Mouse (Mus musculus) liver, adult (tissue): ENCODE data around the gene Tsga13.

Experiments used
- GATA4 ChIP-seq: IDR thresholded peaks from 2 replicates; pipeline ENCODE4 v1.6.1; 2014; ENCODE audit warnings: mild to moderate bottlenecking, low read length; ENCODE audit not compliant: insufficient replicate concordance

Tsga13 gene

DNA sequence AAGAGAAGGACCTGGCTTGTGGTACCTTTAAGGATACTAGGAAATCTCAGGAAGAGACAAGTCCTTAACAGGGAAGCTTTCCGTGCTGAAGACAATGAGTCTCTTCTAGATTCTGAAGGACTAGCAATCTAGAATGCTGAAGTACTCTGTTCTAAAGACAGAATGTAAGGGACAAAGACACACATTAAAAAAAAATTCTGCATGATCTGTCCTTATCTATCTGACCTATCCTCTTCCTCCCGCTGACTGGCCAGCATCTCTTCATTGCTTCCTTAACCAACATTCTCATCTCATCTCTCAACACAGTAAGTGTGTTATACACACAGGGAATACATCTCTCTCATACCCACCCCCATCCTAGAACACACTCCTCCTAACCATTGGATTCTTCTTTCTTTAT is at the start of gene Tsga13:
TSS of gene Tsga13 (minus strand) at position 101 of the 400 bp plus-strand sequence.
- TF ChIP-seq GATA4: no peak

DNA sequence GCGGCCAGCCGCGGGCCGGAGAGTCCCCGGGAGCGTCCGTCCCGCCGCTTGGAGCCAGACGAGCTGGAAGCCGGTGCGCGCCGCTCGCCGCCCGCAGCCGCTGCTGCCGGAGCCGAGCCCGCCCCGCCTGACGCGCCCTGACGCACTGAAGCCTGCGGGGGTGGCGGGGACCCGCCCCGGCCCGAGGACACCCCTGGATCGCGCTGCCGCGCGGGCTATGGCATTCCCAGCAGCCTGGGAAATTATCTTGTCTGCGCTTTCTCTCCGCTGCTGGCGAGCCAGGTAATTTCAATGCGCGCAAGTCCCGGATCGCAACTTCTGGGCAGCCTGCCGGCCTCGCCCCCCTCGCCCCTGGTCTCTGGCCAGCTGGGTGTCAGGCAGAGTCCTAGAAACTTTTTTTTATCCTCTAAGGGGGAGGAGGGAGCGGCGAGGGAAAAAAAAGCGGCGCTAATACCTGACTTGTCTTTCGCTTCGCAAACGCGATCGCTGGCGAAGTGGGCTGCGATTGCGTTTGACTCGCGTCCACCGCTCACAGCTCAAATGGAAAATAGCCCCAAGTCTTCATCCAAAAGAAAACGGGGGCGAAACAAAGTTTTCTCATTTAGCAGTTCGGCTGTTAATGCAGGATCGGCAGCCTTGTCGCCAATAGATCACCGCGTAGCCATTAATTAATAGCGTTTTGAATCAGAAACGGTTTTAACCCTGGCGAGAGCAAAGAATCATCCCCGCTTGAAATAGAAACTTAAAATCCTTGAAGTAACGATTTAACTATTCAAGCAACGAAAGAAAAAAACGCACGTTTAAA is 43.6 kb upstream of the Tsga13 start, which contains the start of gene Klf14:
TSS of gene Klf14 (minus strand) at position 343 of the 805 bp plus-strand sequence.
- TF ChIP-seq GATA4: no peak

- TF ChIP-seq GATA4: no peak
Observed at GRCm38 (mm10) chr6:30957784-30958735, 42.7 kb upstream of the Tsga13 start.

- TF ChIP-seq GATA4: no peak
Observed at GRCm38 (mm10) chr6:30939264-30939663, 23.9 kb upstream of the Tsga13 start.

DNA sequence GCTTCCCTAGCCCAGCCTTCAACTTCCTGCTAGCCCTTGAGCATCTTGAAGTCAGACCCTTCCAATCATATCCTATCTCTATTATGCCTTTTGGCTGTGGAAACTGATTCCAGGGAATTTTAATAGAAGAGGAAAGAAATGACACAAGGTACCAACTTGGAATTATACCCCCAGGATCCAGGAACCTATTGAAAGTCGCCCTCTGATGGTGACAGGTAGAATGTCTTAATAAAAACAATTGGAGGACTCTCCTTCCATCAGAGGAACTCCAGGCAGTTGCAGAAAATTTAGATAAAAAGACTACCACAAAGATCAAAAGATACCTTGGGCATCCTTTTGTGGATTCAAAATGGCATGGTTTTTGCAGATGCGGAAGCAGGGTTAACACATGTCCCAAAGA is 7.4 kb upstream of the Tsga13 start:
- no peak for TF ChIP-seq GATA4

DNA sequence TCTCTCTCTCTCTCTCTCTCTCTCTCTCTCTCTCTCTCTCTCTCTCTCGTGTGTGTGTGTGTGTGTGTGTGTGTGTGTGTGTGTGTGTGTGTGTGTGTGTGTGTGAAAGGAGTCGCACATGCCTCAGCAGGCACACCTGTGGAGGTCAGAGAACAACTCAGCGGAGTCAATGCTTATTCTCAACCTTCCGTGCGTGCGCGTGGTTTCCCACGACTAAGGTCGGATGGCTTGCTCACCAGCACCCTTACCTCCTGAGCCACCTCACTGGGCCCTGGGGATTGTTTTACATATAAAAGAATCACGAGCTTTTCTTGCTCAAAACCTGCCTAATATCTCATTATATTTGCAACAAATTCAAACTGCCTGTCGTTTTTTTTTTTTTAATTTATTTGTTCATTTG is 6.5 kb upstream of the Tsga13 start:
- TF ChIP-seq GATA4: no peak

- no peak for TF ChIP-seq GATA4
Observed at GRCm38 (mm10) chr6:30920834-30921675, 5.7 kb upstream of the Tsga13 start.

- no peak for TF ChIP-seq GATA4
Observed at GRCm38 (mm10) chr6:30907970-30908369, 7.4 kb downstream of the Tsga13 start.

GRCm38 (mm10) chr6:30904911-30905310 is 10.5 kb downstream of the Tsga13 start:
- no peak for TF ChIP-seq GATA4

DNA sequence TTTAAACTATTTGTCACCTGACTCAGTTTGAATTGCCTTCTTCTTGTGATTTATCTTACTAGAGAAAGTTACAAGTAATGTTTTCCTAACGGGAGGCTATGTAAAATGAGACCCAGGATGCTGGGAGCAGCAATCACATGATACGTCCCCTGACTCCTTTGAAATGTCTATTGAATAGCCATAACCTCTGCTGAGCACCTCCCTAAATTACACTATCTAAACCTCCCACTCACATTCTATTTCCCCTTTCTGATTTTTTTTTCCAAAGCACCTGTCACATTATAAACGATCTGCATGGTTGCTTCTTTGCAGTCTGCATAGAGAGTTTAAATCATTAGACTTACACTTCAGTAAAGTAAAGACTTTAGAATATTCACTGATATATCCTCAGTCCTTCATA is 11.3 kb downstream of the Tsga13 start:
- TF ChIP-seq GATA4: no peak

GRCm38 (mm10) chr6:30897520-30897919 is 17.9 kb downstream of the Tsga13 start:
- TF ChIP-seq GATA4: no peak

GRCm38 (mm10) chr6:30896986-30897327 is 18.4 kb downstream of the Tsga13 start:
- no peak for TF ChIP-seq GATA4

GRCm38 (mm10) chr6:30896195-30896985 is 19.0 kb downstream of the Tsga13 start, which contains the start of gene Copg2:
Gene Copg2, minus strand, starts transcription at chr6:30896794.
- TF ChIP-seq GATA4: peak; percentile 27; the same call in 1 of the 2 replicates

- no peak for TF ChIP-seq GATA4
Observed at GRCm38 (mm10) chr6:30895819-30896194, 19.6 kb downstream of the Tsga13 start.

DNA sequence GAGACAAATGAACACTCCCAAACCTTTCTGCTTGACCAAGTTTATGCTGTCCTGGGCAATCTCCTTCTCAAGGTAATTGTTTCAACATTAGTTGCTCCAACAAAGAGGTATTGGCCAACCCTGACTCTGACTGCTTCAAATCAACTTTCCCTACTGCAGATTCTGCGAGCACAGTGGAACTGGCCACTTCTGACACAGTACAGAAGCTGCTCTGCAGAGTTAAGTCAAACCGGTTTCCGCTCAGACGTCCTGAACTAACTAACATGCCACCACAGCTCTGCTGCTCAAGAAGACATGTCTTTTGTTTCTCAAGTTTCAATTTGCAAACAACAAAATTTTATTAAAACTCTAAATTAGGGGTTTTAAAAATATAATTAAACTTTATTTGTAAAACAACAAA is 22.3 kb downstream of the Tsga13 start:
- TF ChIP-seq GATA4: no peak

DNA sequence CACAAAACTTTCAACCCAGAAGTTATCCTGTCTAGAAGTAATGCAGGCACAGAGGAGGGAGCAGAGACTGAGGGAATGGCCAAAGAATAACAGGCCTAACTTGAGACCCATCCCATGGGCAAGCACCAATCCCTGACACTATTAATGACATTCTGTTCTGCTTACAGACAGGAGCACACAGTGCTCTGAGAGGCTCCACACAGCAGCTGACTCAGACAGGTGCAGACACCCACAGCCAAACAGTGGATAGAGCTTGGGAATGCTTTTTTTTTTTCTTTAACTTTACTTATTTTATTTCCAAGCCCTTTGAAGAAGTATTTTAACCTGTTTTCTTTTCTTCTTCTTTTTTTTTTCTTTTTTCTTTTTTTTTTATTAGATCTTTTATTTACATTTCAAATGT is 23.6 kb downstream of the Tsga13 start:
- no peak for TF ChIP-seq GATA4
